Mouse (Mus musculus) small intestine, adult 2 months (tissue): ENCODE results near the gene Gipr. TPM values are rescaled to one million over a fixed set of nuclear protein-coding genes. Genes with fewer than 3 reads are reported as not detected.

Experiments used
- H3K27ac ChIP-seq: fragments of 200-500 bp; 2 replicates; pipeline ENCODE4 v1.5.1; 2012; ENCODE audit warnings: low read depth, low read length, control low read depth, inconsistent platforms; ENCODE audit not compliant: insufficient read depth
- H3K27me3 ChIP-seq: fragments of 200-500 bp; 2 replicates; pipeline ENCODE4 v1.6.1; 2012; ENCODE audit warnings: mild to moderate bottlenecking, moderate library complexity, low read length, inconsistent platforms; ENCODE audit not compliant: control insufficient read depth, insufficient read depth
- H3K36me3 ChIP-seq: fragments of 200-500 bp; 2 replicates; pipeline ENCODE4 v1.6.1; 2012; ENCODE audit warnings: mild to moderate bottlenecking, low read length, control low read depth, inconsistent platforms; ENCODE audit not compliant: control insufficient read depth, insufficient read depth
- H3K4me1 ChIP-seq: fragments of 200-500 bp; 2 replicates; pipeline ENCODE4 v1.6.1; 2012; ENCODE audit warnings: low read length, inconsistent platforms, mixed read lengths; ENCODE audit not compliant: control insufficient read depth, insufficient read depth, insufficient read length
- H3K4me3 ChIP-seq: fragments of 200-500 bp; 2 replicates; pipeline ENCODE4 v1.5.1; 2012; ENCODE audit warnings: low read depth, mild to moderate bottlenecking, control low read depth, inconsistent platforms, low read length, moderate library complexity
- CTCF ChIP-seq: fragments of 200-500 bp; IDR thresholded peaks from 2 replicates; pipeline ENCODE4 v1.5.1; 2012; ENCODE audit warnings: low read depth, mild to moderate bottlenecking, control low read depth, inconsistent platforms, low read length, moderate library complexity, mixed read lengths; ENCODE audit not compliant: insufficient replicate concordance, insufficient read length; ENCODE audit errors: extremely low read depth
- POLR2A ChIP-seq: fragments of 200-500 bp; IDR thresholded peaks from 2 replicates; pipeline ENCODE4 v1.6.1; 2012; ENCODE audit warnings: low read depth, mild to moderate bottlenecking, control low read depth, inconsistent platforms, low read length, moderate library complexity
- WGBS: fragments of 180-500 bp; shearing (Covaris S2); methylation state at CpG from one replicate; pipeline ENCODE4 v1.1.7; 2018; 5-methylcytosine and 5-hydroxymethylcytosine counted together
- polyA plus RNA-seq: library from polyadenylated mRNA; depleted of rRNA; stranded (reverse); fragments of >200 nt; gene quantifications from 2 replicates; pipeline ENCODE4 v1.2.3, GENCODE M21; 2012

The Gipr gene
- polyA plus RNA-seq, 1 experiment = 0.53 TPM

- Histone ChIP-seq H3K36me3 (peaks cover 5% of the 10 kb centered on the region; the same call in 1 of the 2 replicates), H3K27ac (no peak overlapping the region), H3K4me3 (no peak overlapping the region), H3K4me1 (no peaks in the 10 kb centered on the region), H3K27me3 (no peaks in the 10 kb centered on the region)
- TF ChIP-seq CTCF (peak; percentile 30; the same call in 1 of the 2 replicates), POLR2A (no peak)
- WGBS = 95% methylated on average over 4 of the region's 4 CpGs
Measured at GRCm38 (mm10) chr7:19194676-19195075, 28.7 kb upstream of the Gipr start.

GRCm38 (mm10) chr7:19184758-19185157 lies 18.8 kb upstream of the Gipr start:
- Histone ChIP-seq H3K27ac (no peak overlapping the region), H3K4me1 (peaks cover 5% of the 10 kb centered on the region), H3K27me3 (no peaks in the 10 kb centered on the region), H3K4me3 (no peak overlapping the region), H3K36me3 (no peaks in the 10 kb centered on the region; the same call in 1 of the 2 replicates)
- TF ChIP-seq CTCF = no peak
- TF ChIP-seq POLR2A = no peak
- WGBS = 65% methylated on average over 6 of the region's 6 CpGs

- WGBS = 84% methylated on average over 2 of the region's 2 CpGs
- Histone ChIP-seq H3K4me3 (no peak overlapping the region), H3K36me3 (no peaks in the 10 kb centered on the region), H3K27me3 (no peaks in the 10 kb centered on the region), H3K27ac (no peak overlapping the region), H3K4me1 (peaks cover 10% of the 10 kb centered on the region)
- TF ChIP-seq POLR2A = no peak
- no peak for TF ChIP-seq CTCF
Measured at GRCm38 (mm10) chr7:19184250-19184649, 18.3 kb upstream of the Gipr start.

- Histone ChIP-seq H3K36me3 (no peaks in the 10 kb centered on the region), H3K4me1 (peaks cover 11% of the 10 kb centered on the region), H3K27me3 (peaks cover 15% of the 10 kb centered on the region; the same call in 1 of the 2 replicates), H3K4me3 (peak overlapping the region; percentile 69), H3K27ac (no peak overlapping the region)
- TF ChIP-seq CTCF = no peak
- TF ChIP-seq POLR2A = no peak
- under 1% methylated on average over 27 of the region's 27 CpGs for WGBS
Measured at GRCm38 (mm10) chr7:19180862-19181429, 15.0 kb upstream of the Gipr start.

- Histone ChIP-seq H3K27ac (no peak overlapping the region), H3K36me3 (no peaks in the 10 kb centered on the region), H3K4me1 (peaks cover 11% of the 10 kb centered on the region), H3K4me3 (no peak overlapping the region), H3K27me3 (peaks cover 15% of the 10 kb centered on the region; the same call in 1 of the 2 replicates)
- TF ChIP-seq POLR2A (no peak), CTCF (no peak)
- WGBS = 30% methylated on average over 6 of the region's 6 CpGs
Measured at GRCm38 (mm10) chr7:19179936-19180335, 14.0 kb upstream of the Gipr start.

GRCm38 (mm10) chr7:19179173-19179572 lies 13.2 kb upstream of the Gipr start:
- Histone ChIP-seq H3K27me3 (peaks cover 15% of the 10 kb centered on the region; the same call in 1 of the 2 replicates), H3K27ac (no peak overlapping the region), H3K36me3 (no peaks in the 10 kb centered on the region), H3K4me3 (0 out of 2 replicates have a peak overlapping the region, but pooled peaks have one; percentile 4), H3K4me1 (peaks cover 11% of the 10 kb centered on the region)
- TF ChIP-seq POLR2A (no peak), CTCF (peak; percentile 58; the same call in 1 of the 2 replicates)
- under 1% methylated on average over 32 of the region's 32 CpGs for WGBS

- peaks cover 11% of the 10 kb centered on the region for H3K4me1 ChIP-seq
- TF ChIP-seq POLR2A (no peak), CTCF (peak; percentile 96)
- no peak overlapping the region for H3K27ac ChIP-seq
- peaks cover 15% of the 10 kb centered on the region; the same call in 1 of the 2 replicates for H3K27me3 ChIP-seq
- H3K4me3 ChIP-seq = peak overlapping the region; percentile 9; the same call in 1 of the 2 replicates
- no peaks in the 10 kb centered on the region for H3K36me3 ChIP-seq
- WGBS = 8% methylated on average over 27 of the region's 27 CpGs
Measured at GRCm38 (mm10) chr7:19178443-19179092, 12.6 kb upstream of the Gipr start.
